Mouse (Mus musculus): ENCODE measurements around the gene Mical2.

DNA sequence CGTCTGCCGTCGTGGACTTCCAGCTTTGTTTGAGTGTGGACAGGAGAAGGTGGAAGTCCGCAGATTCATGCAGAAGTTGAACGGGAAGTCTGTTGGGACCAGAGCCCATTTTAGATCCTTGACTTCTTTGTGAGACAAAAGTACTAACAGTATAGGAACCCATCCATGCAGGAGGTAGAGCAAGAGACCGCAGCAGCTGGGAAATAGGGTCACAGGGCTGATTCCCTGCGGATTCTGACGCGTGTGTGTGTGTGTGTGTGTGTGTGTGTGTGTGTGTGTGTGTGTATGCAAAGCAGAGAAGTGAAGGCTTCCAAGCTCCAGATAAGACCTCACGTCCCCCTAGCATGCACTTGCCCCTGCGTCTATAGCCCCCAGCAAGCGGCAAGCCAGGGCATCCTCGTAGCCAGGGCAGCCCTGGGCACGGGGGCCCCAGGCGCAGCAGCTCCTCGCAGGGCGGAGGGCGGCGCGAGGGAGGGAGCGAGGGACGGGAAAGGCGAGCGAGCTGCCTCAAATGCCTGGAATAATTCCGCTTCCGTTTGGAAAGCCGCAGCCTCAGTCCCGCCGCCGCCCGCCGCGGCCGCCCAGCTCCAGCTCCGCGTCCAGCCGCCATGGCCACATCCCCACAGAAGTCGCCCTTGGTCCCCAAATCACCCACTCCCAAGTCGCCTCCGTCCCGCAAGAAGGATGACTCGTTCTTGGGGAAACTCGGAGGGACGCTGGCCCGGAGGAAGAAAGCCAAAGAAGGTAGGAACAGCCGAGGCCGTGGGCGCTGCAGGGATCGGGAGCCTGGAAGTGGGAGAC, 201.9 kb downstream of the Mical2 start, which contains the start of gene Parva:
- TF ChIP-seq GATA1 (IDR thresholded peaks at IDR 0.05; ENCODE audit: low read depth, low read length) (no peak), ZC3H11A (IDR thresholded peaks at IDR 0.05; ENCODE audit: low read depth, low read length) (no peak), TAL1 (IDR thresholded peaks at IDR 0.05; ENCODE audit: low read length) (no peak), CTCF (IDR thresholded peaks at IDR 0.05 in 2 of 3, conservative IDR thresholded peaks at IDR 0.05 in 1 of 3; ENCODE audit: control insufficient read depth in 1 of 3, insufficient read depth in 1 of 3, low read depth in 2 of 3, low read length in 3 of 3, poor library complexity in 1 of 3, severe bottlenecking in 1 of 3) (no peak), POLR2A (IDR thresholded peaks at IDR 0.05; ENCODE audit: control insufficient read depth in 1 of 2, insufficient read depth in 1 of 2, low read depth in 1 of 2, low read length in 2 of 2, poor library complexity in 1 of 2) (no peak)
